In genomic region chr5:137043997-137044396, GRCm38 (mm10) we compare ENCODE assay signal across 34 mouse cellular contexts. TPM values are rescaled to one million over a fixed set of nuclear protein-coding genes. Genes with fewer than 3 reads are reported as not detected.
"Had no signal": no experiment of that assay in that cellular context is flagged by ENCODE, and none has a peak within 500 bp of the region (broad histone marks: within the 10 kb centered on the region; RNA-seq: fewer than 3 reads in every experiment).

No protein-coding gene starts in this region.

- H3K9me3 ChIP-seq: limb, embryonic 10.5 days; limb, embryonic 12.5 days; limb, embryonic 13.5 days; limb, embryonic 15.5 days; liver, embryonic 12.5 days; liver, embryonic 13.5 days; liver, embryonic 15.5 days; lung, embryonic 15.5 days; megakaryocyte, embryonic 14.5 days; midbrain, embryonic 10.5 days; midbrain, embryonic 12.5 days; midbrain, embryonic 13.5 days; midbrain, embryonic 15.5 days; neural tube, embryonic 12.5 days had no signal

- H3K9ac ChIP-seq: limb, embryonic 12.5 days; liver, postnatal 0 days; lung, embryonic 14.5 days; neural tube, embryonic 12.5 days had no signal

- DNase-seq: left cerebral cortex, postnatal 4 days; liver; liver, embryonic 13.5 days; liver, postnatal 0 days; lung, adult 18-20 months; lung, adult 2 months; lung, embryonic 14.5 days; lung, postnatal 10 days; lung, postnatal 14 days; lung, postnatal 36 days; lung, postnatal 4 days; midbrain, embryonic 14.5 days had no signal

- H3K27ac ChIP-seq: limb, embryonic 10.5 days; limb, embryonic 12.5 days; limb, embryonic 13.5 days; liver, embryonic 14.5 days; liver, embryonic 15.5 days; lung, embryonic 15.5 days; macrophage; midbrain, embryonic 10.5 days; midbrain, embryonic 12.5 days; midbrain, embryonic 13.5 days; midbrain, embryonic 15.5 days; neural tube, embryonic 12.5 days had no signal

- H3K4me2 ChIP-seq: midbrain, embryonic 11.5 days had no signal

- H3K4me3 ChIP-seq: limb, embryonic 15.5 days; liver, embryonic 15.5 days; neural tube, embryonic 12.5 days had no signal

- H3K27me3 ChIP-seq: limb, embryonic 12.5 days; limb, embryonic 13.5 days; limb, embryonic 15.5 days; lung, embryonic 15.5 days; megakaryocyte, embryonic 14.5 days; midbrain, embryonic 12.5 days; midbrain, embryonic 13.5 days; midbrain, embryonic 15.5 days; neural tube, embryonic 12.5 days had no signal

RNA-seq across cellular contexts. Expression of gene Vgf, which starts 17.8 kb away (rescaled TPM):
- total RNA-seq: liver, adult 2 months; megakaryocyte progenitor cell, adult 5-6 weeks; megakaryocyte, adult 5-6 weeks; monocyte, adult 5-6 weeks had no signal
- polyA plus RNA-seq: limb, embryonic 11.5 days; liver, adult 2 months; liver, embryonic 12.5 days; liver, embryonic 13.5 days; liver, embryonic 15.5 days; liver, postnatal 0 days; lung, adult 2 months; macrophage had no signal

RNA-seq across cellular contexts. Expression of gene Serpine1, which starts 28.1 kb away (rescaled TPM):
- total RNA-seq: megakaryocyte, adult 5-6 weeks; monocyte, adult 5-6 weeks had no signal
- polyA plus RNA-seq: midbrain, embryonic 11.5 days; neural tube, embryonic 11.5 days had no signal
